Mouse (Mus musculus) cerebellum, adult (tissue): ENCODE data around the gene Gm9733.
"Not testable (repeated sequence)": the region's sequence is repeated elsewhere in the genome, so short reads cannot be mapped to it uniquely, and the experiment has no call there.

Experiments
- ATAC-seq: cut with Nextera tagmentation; 2 replicates; pipeline ENCODE4 v1.9.2; 2017; ENCODE audit warnings: mild to moderate bottlenecking, moderate library complexity, mixed read lengths; ENCODE audit not compliant: insufficient number of reproducible peaks, low FRiP score, low TSS enrichment

The Gm9733 gene

DNA sequence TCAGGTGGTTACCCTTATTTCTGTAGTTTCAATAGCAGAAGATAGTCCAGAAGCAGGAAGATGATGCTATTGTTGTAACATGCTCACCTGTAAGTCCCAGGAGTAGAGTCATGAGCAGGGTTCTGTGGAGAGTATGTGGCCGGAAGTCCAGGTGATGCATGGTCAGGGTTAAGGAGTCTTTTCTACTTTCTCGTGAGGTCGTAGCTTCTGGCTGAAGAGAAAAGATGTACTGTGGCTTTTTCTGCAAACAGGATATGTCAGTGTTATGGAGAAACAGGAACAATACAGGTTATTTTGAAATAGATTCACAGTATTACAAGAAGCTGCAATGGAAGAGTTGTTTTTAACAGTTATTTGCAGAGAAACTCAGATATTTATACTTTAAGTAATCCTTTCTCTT is at the start of gene Gm9733:
Gene Gm9733 (minus strand): TSS at position 240 of the 400 bp plus-strand sequence.
- no peak for ATAC-seq

DNA sequence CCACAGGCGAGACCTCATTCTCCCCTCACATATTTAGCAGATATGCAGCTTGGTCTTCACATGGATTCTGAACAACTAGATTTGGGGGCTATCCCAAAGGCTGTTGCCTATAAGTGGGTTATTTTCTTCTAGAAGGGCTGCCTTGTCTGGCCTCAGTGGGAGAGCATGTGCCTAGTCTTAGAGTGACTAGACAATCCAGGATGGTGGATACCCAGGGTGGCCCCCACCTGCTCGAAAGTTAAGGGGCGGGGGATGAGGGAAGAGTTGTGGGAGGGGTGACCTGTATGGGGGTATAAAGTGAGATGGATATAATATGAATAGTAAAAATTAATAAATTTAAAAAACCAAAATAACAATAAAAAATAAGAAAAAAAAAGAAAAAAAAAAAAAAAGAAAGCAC is 23.6 kb upstream of the Gm9733 start:
- ATAC-seq = not testable (repeated sequence)

DNA sequence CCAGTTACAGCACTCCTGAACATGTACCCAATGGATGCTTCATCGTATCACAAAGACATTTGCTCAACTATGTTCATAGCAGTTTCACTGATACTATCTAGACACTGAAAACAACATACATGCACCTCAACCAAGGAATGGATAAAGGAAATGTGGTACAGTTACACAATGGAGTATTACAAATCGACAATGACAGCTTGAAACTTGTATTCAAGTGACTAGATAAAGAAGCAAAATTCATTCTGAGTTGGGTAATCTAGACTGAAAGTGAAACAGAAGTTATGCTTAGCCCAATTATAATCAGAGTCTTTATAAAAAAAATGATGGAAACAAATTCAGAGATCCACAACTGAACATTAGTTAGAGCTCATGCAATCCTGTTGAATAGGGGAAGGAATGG is 18.2 kb upstream of the Gm9733 start:
- ATAC-seq = not testable (repeated sequence)

DNA sequence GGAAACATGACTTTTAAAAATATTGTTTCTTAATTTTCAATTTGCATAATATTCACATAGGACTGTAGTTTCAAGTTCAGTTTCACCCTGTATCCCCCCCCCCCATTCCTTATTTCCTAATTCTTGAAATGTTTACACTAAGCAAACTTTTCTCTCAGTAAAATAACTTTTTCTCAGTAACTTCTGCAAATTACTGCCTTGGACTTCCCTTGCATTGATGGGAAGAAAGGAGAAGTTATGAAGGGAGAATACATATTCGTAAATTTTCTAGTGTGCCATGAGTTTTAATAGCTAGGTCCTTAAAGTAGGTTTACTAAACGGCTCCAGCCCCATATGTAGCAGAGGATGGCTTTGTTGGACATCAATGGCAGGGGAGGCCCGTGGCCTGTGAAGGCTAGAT is 13.5 kb upstream of the Gm9733 start:
- not testable (repeated sequence) for ATAC-seq

DNA sequence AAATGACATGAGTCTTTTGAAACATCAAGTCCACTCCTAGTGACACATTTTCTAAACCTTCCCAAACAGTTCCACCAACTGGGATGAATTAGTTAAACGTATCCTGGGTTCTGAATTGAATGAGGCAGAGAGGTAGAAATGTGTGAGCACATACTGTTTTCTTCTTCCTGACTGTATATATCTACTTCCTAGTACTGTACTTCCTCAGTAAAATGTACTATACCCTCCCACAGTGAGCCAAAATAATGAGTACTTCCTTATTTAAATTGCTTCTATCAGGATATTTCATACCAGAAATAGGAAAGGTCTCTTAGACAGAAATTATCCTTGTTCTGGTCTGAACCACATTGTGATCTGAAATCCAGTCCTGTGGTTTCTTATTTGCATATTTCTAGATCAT is 8.2 kb upstream of the Gm9733 start:
- ATAC-seq = no peak

DNA sequence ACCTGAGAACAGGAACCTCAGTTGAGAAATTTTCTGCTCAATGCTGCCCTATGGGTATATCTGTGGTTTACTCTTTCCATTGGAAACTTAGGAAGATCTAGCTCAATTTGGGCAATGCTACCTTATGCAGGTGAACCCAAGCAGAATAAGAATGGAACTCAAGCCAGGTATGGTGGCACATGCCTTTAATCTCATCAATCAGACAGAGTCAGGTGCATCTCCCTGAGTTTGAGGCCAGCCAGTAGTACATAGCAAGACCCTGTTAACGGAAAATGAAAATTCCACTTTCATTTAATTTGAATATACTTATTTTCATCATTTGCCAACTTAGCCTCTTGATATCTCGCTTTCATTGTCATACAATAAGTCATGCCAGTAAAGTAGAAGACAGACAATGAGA is 2.1 kb upstream of the Gm9733 start:
- ATAC-seq = no peak

DNA sequence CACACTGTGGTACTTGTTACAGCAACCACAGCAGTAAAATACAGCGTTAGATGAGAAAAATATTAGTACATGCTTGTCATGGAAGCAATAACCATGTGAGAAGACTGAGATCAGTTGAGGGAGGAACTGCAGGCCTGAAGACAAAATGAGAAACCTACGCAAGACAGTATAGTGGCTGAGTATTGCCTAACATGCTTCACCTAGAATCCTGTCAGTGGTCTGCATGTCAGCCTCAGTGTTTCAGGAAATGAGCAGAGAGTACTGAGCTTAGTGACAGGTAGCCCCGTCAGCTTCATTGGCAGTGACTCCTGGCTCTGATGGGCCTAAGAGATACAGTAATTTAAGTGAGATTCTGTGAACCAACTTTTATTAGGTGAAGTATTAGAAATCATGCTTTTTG is 557 bp downstream of the Gm9733 start:
- peak; percentile 49; the same call in 1 of the 2 replicates for ATAC-seq

DNA sequence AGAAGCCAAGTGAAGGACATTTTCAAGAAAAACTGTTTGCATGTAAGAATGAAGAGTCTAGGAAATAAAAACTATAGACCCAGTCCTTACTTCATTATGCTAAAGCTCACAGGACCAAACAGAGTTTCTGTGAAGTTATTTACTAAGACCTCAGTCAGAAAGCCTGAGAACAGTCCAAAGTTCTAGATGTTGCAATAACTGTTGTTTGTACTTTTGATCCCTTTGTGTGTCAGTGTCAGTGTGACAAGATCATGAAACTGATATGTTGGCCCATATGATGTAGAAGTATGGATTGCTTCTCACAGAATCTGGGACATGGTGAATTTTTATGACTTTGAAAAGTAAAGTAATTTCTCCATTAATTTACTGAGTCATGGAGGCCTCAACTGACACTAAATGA is 2.6 kb downstream of the Gm9733 start:
- ATAC-seq = no peak

DNA sequence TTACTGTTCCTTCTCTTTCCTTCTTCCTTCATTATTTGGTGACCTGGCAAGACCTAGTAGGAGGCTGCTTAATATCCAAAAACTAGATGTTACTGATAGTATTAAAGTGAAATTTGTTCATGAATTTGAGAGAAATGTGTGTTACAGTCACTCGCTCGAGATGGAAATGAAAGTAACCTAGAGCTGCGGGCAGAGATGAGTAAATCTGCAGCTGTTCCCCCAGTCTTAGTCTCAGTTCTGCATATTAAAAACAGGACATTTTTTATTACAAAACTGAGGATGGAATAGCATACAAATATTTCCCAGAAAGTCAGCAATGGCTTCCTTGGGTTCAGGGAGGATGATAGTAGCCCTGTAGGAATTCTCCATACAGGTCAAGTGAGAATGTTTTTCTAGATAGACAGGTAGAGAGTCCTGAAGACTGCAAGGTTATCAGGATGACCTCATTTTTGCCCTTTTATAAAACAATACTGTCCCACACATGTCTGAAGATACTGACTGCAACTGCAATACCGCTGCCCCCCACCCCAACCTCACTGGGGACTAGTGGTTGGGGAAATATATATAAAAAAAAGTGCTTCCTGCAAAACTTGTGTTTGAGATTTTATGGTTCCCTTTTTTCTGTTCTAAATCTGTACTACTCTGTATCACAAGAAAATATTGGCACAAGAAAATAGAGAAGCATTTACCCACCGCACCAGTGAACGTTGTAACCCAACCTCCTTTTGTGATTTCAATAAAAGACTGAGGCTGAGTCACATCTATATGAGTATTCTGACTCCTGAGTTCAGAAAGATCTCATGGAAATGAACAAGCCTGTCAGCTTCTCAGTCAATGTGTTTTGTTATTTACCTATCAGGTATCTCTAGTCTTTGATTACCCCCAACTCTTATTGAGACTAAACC is 47.4 kb downstream of the Gm9733 start:
- no peak for ATAC-seq

DNA sequence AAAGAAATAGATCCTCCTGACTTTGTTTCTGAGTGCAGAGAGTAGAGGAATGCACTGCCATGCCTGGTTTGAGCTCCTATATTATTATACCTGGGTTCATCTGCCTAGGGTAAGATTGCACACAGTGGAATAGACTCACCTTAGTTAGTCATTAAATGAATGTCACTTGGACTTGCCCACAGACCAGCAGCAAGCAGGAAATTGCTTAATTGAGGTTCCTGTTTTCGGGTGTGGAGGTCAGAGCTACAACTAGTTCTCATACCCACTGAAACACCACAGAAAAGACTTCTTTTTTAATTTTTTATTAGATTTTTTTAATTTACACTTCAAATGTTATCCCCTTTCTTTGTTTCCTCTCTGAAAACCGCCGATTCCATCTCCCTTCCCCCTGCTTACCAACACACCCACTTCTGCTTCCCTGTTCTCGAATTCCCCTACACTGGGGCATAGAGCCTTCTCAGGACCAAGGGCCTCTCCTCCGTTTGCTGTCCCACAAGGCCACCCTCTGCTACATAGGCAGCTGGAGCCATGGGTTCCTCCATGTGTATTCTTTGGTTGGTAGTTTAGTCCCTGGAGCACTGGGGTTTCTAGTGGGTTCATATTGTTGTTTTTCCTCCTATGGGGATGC is 56.1 kb downstream of the Gm9733 start:
- ATAC-seq = no peak

DNA sequence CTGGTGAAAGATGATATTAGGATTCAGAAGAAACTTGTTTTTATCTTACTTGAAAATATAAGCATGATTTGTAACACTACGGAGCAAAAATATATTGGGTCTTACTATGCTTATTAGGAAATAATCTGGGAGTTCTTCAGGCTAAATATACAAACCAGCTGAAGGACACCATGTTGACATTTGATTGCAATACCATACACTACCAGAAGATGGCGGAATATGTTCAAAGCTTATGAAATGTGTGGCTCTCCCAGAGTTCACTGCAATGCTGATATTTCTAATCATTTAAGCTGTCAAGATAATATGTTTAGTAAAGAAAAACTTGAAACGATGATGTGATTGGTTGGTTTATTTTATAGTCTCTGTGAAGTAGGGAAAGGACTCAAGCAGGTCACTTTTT is 67.7 kb downstream of the Gm9733 start:
- ATAC-seq = no peak

DNA sequence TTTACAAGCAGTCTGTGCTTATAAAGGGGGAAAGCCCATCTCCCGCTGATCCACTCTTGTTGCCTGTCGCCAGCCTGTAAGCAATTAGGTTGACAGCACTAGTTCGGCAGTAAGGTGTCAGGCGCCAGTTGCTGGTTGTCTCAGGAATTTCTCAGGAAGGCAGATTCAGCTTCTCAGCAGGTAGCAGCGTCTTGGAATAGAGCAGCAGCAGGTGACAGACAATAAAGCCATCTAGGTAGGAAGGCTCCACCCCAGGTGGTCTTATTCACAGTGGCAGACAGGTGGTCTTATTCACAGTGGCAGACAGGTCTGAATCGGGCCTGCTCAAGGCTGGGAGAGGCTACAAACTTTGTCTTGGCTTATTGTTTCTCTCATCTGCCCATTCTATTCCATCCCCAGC is 76.4 kb downstream of the Gm9733 start:
- ATAC-seq = no peak
